Mouse (Mus musculus): Measurements from ENCODE around the gene Eid3.

Gene Eid3

GRCm38 (mm10) chr10:82913238-82913637 is 46.8 kb downstream of the Eid3 start:
- no peak for DNase-seq (ENCODE audit: low spot score)

GRCm38 (mm10) chr10:82913772-82914171 is 47.3 kb downstream of the Eid3 start:
- no peak for DNase-seq (ENCODE audit: low spot score)
